Mouse (Mus musculus): ENCODE measurements around the gene Gm39566.

- no peak for TF ChIP-seq POLR2A (IDR thresholded peaks at IDR 0.05; ENCODE audit: insufficient read depth, low read length)
- no peak for TF ChIP-seq EP300 (IDR thresholded peaks at IDR 0.05; ENCODE audit: insufficient read depth, low read depth, low read length)
Observed at GRCm38 (mm10) chr11:69763551-69763950, 51.5 kb downstream of the Gm39566 start.
